16 mouse cellular contexts compared by ENCODE assay signal in genomic region chr4:119244468-119245240, GRCm38 (mm10). TPM values are rescaled to one million over a fixed set of nuclear protein-coding genes. Genes with fewer than 3 reads are reported as not detected.
DNase-seq lines count a peak whose midpoint lies in the region; ATAC-seq lines count a peak whose summit lies in the region.
"Had no signal": no experiment of that assay in that cellular context is flagged by ENCODE, and none has a peak within 500 bp of the region (broad histone marks: within the 10 kb centered on the region; RNA-seq: fewer than 3 reads in every experiment).

No protein-coding gene starts in this region.

- H3K9ac ChIP-seq in heart, embryonic 15.5 days, result no peak overlapping the region
- H3K9ac ChIP-seq: hindbrain, embryonic 12.5 days; limb, embryonic 13.5 days; lung, embryonic 14.5 days had no signal

- DNase-seq in heart, postnatal 25 days (ENCODE audit: low spot score), result no peak
- peak; percentile 44 for DNase-seq in R1 (ENCODE audit: low read depth, low spot score)
- DNase-seq in right cerebral cortex, postnatal 10 days (ENCODE audit: low spot score in 2 of 2), result peak; percentile 46 to 62
- no peak for DNase-seq in spleen, adult 12 weeks (ENCODE audit: low spot score)
- no peak for DNase-seq in kidney, adult 9 months
- DNase-seq: gastrocnemius, postnatal 25 days; kidney, adult 8-10 months; thymus, postnatal 4 days had no signal

- no peaks in the 10 kb centered on the region for H3K9me3 ChIP-seq in heart, embryonic 15.5 days (replicated peaks)
- H3K9me3 ChIP-seq: embryonic facial prominence, embryonic 10.5 days; hindbrain, embryonic 12.5 days; limb, embryonic 13.5 days; megakaryocyte, embryonic 14.5 days had no signal

- peaks cover 36% of the 10 kb centered on the region for H3K4me1 ChIP-seq in heart, embryonic 15.5 days (replicated peaks)

- 65% methylated on average over 22 of the region's 22 CpGs for WGBS in heart, embryonic 15.5 days

- H3K36me3 ChIP-seq in heart, embryonic 15.5 days, result peaks cover 33% of the 10 kb centered on the region; the same call in 1 of the 2 replicates

- no peak for ATAC-seq in heart, embryonic 15.5 days (replicated peaks; ENCODE audit: insufficient number of reproducible peaks, insufficient read depth, low FRiP score, low read depth)
- peak; percentile 66 for ATAC-seq in frontal cortex, adult (ENCODE audit: low TSS enrichment)
- ATAC-seq: CD4-positive, CD25-positive, alpha-beta regulatory T cell, adult 4 months had no signal

- peak overlapping the region; percentile 64; the same call in 1 of the 2 replicates for H3K27ac ChIP-seq in heart, embryonic 15.5 days
- H3K27ac ChIP-seq: embryonic facial prominence, embryonic 10.5 days; hindbrain, embryonic 12.5 days; limb, embryonic 13.5 days had no signal

- no peak overlapping the region for H3K4me3 ChIP-seq in heart, embryonic 15.5 days
- H3K4me3 ChIP-seq: embryonic facial prominence, embryonic 10.5 days; hindbrain, embryonic 12.5 days; limb, embryonic 13.5 days; megakaryocyte, embryonic 14.5 days had no signal

- no peaks in the 10 kb centered on the region for H3K27me3 ChIP-seq in heart, embryonic 15.5 days
- H3K27me3 ChIP-seq: hindbrain, embryonic 12.5 days; limb, embryonic 13.5 days; megakaryocyte, embryonic 14.5 days had no signal

- intact Hi-C loops in heart, postnatal 25 days (cut with DNase I), result loop anchor here (5.0 to 10.0 kb wide), 4 partner anchors 178 to 423 kb away; partner anchors contain the start of genes Ppcs and Zmynd12

- H3K4me2 ChIP-seq in heart, embryonic 15.5 days, result no peak overlapping the region
- H3K4me2 ChIP-seq: hindbrain, embryonic 12.5 days; limb, embryonic 13.5 days; lung, embryonic 14.5 days had no signal

RNA-seq across cellular contexts. Expression of gene Cldn19, which starts 10.6 kb away (rescaled TPM):
- 0.23 TPM in 1 of 2 replicates, not detected in the other for polyA plus RNA-seq in heart, embryonic 15.5 days (2015; fragmentation: Nextera tagmentation; extraction: Ambion mirVana)
- total RNA-seq in heart, postnatal 25 days (2021), result under 1 TPM in 1 of 2 experiments, not detected in 1; 0.06 TPM
- polyA plus RNA-seq: CD4-positive, CD25-positive, alpha-beta regulatory T cell, adult 4 months; embryonic facial prominence, embryonic 10.5 days; lung, embryonic 14.5 days had no signal

RNA-seq across cellular contexts. Expression of gene P3h1, which starts 11.9 kb away (rescaled TPM):
- polyA plus RNA-seq in heart, embryonic 15.5 days (2015; fragmentation: Nextera tagmentation; extraction: Ambion mirVana), result 29.1 and 35.4 TPM in 2 replicates
- total RNA-seq in heart, postnatal 25 days (2021), result 10 to 100 TPM; 15.0 to 15.7 TPM

RNA-seq across cellular contexts. Expression of gene AU022252, which starts 12.1 kb away (rescaled TPM):
- polyA plus RNA-seq in heart, embryonic 15.5 days (2015; fragmentation: Nextera tagmentation; extraction: Ambion mirVana), result 23.9 and 24.4 TPM in 2 replicates
- total RNA-seq in heart, postnatal 25 days (2021), result 10 to 100 TPM; 21.5 to 23.5 TPM

RNA-seq across cellular contexts. Expression of gene Tmem269, which starts 26.6 kb away (rescaled TPM):
- 0.16 TPM in 2 replicates for polyA plus RNA-seq in heart, embryonic 15.5 days (2015; fragmentation: Nextera tagmentation; extraction: Ambion mirVana)
- not detected for total RNA-seq in heart, postnatal 25 days (2021)
- polyA plus RNA-seq: CD4-positive, CD25-positive, alpha-beta regulatory T cell, adult 4 months; lung, embryonic 14.5 days had no signal

RNA-seq across cellular contexts. Expression of gene Svbp, which starts 49.5 kb away (rescaled TPM):
- 111 and 124 TPM in 2 replicates for polyA plus RNA-seq in heart, embryonic 15.5 days (2015; fragmentation: Nextera tagmentation; extraction: Ambion mirVana)
- 10 to 100 TPM; 15.3 to 19.0 TPM for total RNA-seq in heart, postnatal 25 days (2021)

Comparison
In these comparisons a context has a peak if more than half of its experiments do, and no peak if none do; other contexts are left out.
1. DNase-seq: peak in R1 (single experiment) and right cerebral cortex, postnatal 10 days (2 of 2); none in heart, postnatal 25 days (single experiment), spleen, adult 12 weeks (single experiment) and kidney, adult 9 months (single experiment).